Mouse (Mus musculus): ENCODE measurements around the gene Gramd1b.

Gene Gramd1b

GRCm38 (mm10) chr9:40531027-40531621 is at the start of gene Gramd1b:
Gene Gramd1b (minus strand): TSS chr9:40531383.
- DNase-seq (ENCODE audit: low spot score in 2 of 2) = no peak

- DNase-seq (ENCODE audit: low spot score in 2 of 2) = no peak
Observed at GRCm38 (mm10) chr9:40578726-40579625, 47.8 kb upstream of the Gramd1b start.

- no peak for DNase-seq (ENCODE audit: low spot score in 2 of 2)
Observed at GRCm38 (mm10) chr9:40577132-40577531, 45.9 kb upstream of the Gramd1b start.

- no peak for DNase-seq (ENCODE audit: low spot score in 2 of 2)
Observed at GRCm38 (mm10) chr9:40575053-40575985, 44.1 kb upstream of the Gramd1b start.

- no peak for DNase-seq (ENCODE audit: low spot score in 2 of 2)
Observed at GRCm38 (mm10) chr9:40571280-40571679, 40.1 kb upstream of the Gramd1b start.

GRCm38 (mm10) chr9:40568070-40568469 is 36.9 kb upstream of the Gramd1b start:
- no peak for DNase-seq (ENCODE audit: low spot score in 2 of 2)

GRCm38 (mm10) chr9:40563750-40564149 is 32.6 kb upstream of the Gramd1b start:
- no peak for DNase-seq (ENCODE audit: low spot score in 2 of 2)

- DNase-seq (ENCODE audit: low spot score in 2 of 2) = no peak
Observed at GRCm38 (mm10) chr9:40559646-40560045, 28.5 kb upstream of the Gramd1b start.

- DNase-seq (ENCODE audit: low spot score in 2 of 2) = no peak
Observed at GRCm38 (mm10) chr9:40557796-40558195, 26.6 kb upstream of the Gramd1b start.

- no peak for DNase-seq (ENCODE audit: low spot score in 2 of 2)
Observed at GRCm38 (mm10) chr9:40556396-40556795, 25.2 kb upstream of the Gramd1b start.

GRCm38 (mm10) chr9:40555243-40555642 is 24.1 kb upstream of the Gramd1b start:
- DNase-seq (ENCODE audit: low spot score in 2 of 2) = no peak

- DNase-seq (ENCODE audit: low spot score in 2 of 2) = no peak
Observed at GRCm38 (mm10) chr9:40547876-40548275, 16.7 kb upstream of the Gramd1b start.

GRCm38 (mm10) chr9:40545193-40545592 is 14.0 kb upstream of the Gramd1b start:
- no peak for DNase-seq (ENCODE audit: low spot score in 2 of 2)

GRCm38 (mm10) chr9:40539588-40540140 is 8.5 kb upstream of the Gramd1b start:
- no peak for DNase-seq (ENCODE audit: low spot score in 2 of 2)

- DNase-seq (ENCODE audit: low spot score in 2 of 2) = no peak
Observed at GRCm38 (mm10) chr9:40537708-40538105, 6.5 kb upstream of the Gramd1b start.

GRCm38 (mm10) chr9:40537044-40537707 is 6.0 kb upstream of the Gramd1b start:
- no peak for DNase-seq (ENCODE audit: low spot score in 2 of 2)

GRCm38 (mm10) chr9:40530536-40530935 is 647 bp downstream of the Gramd1b start:
- DNase-seq (ENCODE audit: low spot score in 2 of 2) = no peak

GRCm38 (mm10) chr9:40528733-40529132 is 2.5 kb downstream of the Gramd1b start:
- DNase-seq (ENCODE audit: low spot score in 2 of 2) = no peak

- no peak for DNase-seq (ENCODE audit: low spot score in 2 of 2)
Observed at GRCm38 (mm10) chr9:40526928-40527327, 4.3 kb downstream of the Gramd1b start.

GRCm38 (mm10) chr9:40522156-40522555 is 9.0 kb downstream of the Gramd1b start:
- DNase-seq (ENCODE audit: low spot score in 2 of 2) = no peak

- no peak for DNase-seq (ENCODE audit: low spot score in 2 of 2)
Observed at GRCm38 (mm10) chr9:40521097-40521496, 10.1 kb downstream of the Gramd1b start.
